Mouse (Mus musculus) liver, adult 2 months (tissue): ENCODE measurements at regions not wholly inside any gene's neighbourhood (a gene's known extent, or its start where the extent isn't known, plus 50 kb on each side); places are given as distances from the start of the nearest gene placed in this dataset.

Source experiments
- DNase-seq: peaks from one replicate; pipeline ENCODE4 v3.0.0-alpha.2; 2011; ENCODE audit warnings: low read depth, low spot score; ENCODE audit errors: extremely low read depth
- H3K27ac ChIP-seq: fragments of 200-500 bp; replicated peaks from 2 replicates; pipeline ENCODE4 v1.5.1; 2012; ENCODE audit warnings: low read depth, mild to moderate bottlenecking, control low read depth, inconsistent platforms, low read length; ENCODE audit not compliant: insufficient read depth
- H3K27me3 ChIP-seq: fragments of 200-500 bp; 2 replicates; pipeline ENCODE4 v1.6.1; 2012; ENCODE audit warnings: mild to moderate bottlenecking, moderate library complexity, low read length, inconsistent platforms; ENCODE audit not compliant: control insufficient read depth, insufficient read depth
- H3K36me3 ChIP-seq: fragments of 200-500 bp; 2 replicates; pipeline ENCODE4 v1.6.1; 2012; ENCODE audit warnings: low read length, inconsistent platforms; ENCODE audit not compliant: control insufficient read depth, insufficient read depth
- H3K4me1 ChIP-seq: fragments of 200-500 bp; 2 replicates; pipeline ENCODE4 v1.6.1; 2011; ENCODE audit warnings: low read length; ENCODE audit not compliant: control insufficient read depth, insufficient read depth
- H3K4me3 ChIP-seq: fragments of 200-500 bp; 2 replicates; pipeline ENCODE4 v1.5.1; 2011; ENCODE audit warnings: low read depth, mild to moderate bottlenecking, control low read depth, low read length, moderate library complexity; ENCODE audit not compliant: insufficient read depth
- H3K79me2 ChIP-seq: fragments of 200-500 bp; 2 replicates; pipeline ENCODE4 v1.6.1; 2012; ENCODE audit warnings: inconsistent platforms, mild to moderate bottlenecking, low read length, moderate library complexity; ENCODE audit not compliant: control insufficient read depth, insufficient read depth
- H3K9ac ChIP-seq: fragments of 200-500 bp; 2 replicates; pipeline ENCODE4 v1.6.1; 2012; ENCODE audit warnings: low read depth, mild to moderate bottlenecking, control low read depth, inconsistent platforms, low read length
- CTCF ChIP-seq: fragments of 200-500 bp; IDR thresholded peaks from 2 replicates; pipeline ENCODE4 v1.5.1; 2011; ENCODE audit warnings: low read depth, low read length, control low read depth
- POLR2A ChIP-seq: fragments of 200-500 bp; IDR thresholded peaks from 2 replicates; pipeline ENCODE4 v1.6.1; 2011; ENCODE audit warnings: low read length, control low read depth; ENCODE audit not compliant: insufficient read depth; ENCODE audit errors: extremely low read depth
- WGBS: fragments of 180-500 bp; shearing (Covaris S2); methylation state at CpG from one replicate; pipeline ENCODE4 v1.1.7; 2018; 5-methylcytosine and 5-hydroxymethylcytosine counted together

DNA sequence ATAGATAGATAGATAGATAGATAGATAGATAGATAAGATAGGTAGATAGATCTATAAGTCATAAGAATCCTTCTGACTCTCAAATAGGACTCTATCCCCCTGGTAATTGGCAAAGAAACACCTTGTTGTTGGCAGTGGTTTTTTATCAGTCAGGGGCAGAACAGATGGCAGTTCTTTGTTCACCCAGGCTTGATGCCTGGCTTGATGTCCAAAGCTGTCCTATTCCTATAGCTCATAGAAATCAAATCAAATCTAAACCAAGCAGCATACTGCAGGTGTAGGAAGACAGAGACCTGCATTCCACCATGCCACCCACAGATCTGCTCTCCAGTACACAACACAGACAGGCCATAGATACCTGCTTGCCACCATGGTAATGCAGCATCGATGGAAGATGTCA lies 180.3 kb upstream of the Dusp21 start:
- Histone ChIP-seq H3K36me3 (no peaks in the 10 kb centered on the region), H3K79me2 (no peaks in the 10 kb centered on the region), H3K4me1 (no peaks in the 10 kb centered on the region), H3K4me3 (no peak overlapping the region), H3K27me3 (no peaks in the 10 kb centered on the region), H3K27ac (no peak overlapping the region), H3K9ac (no peak overlapping the region)
- no peak for DNase-seq
- TF ChIP-seq POLR2A (no peak), CTCF (no peak)
- 70% methylated on average over 1 of the region's 1 CpGs for WGBS

GRCm38 (mm10) chrX:18014361-18014760 lies 131.3 kb upstream of the Dusp21 start:
- H3K36me3 ChIP-seq = no peaks in the 10 kb centered on the region
- H3K4me1 ChIP-seq = no peaks in the 10 kb centered on the region
- no peaks in the 10 kb centered on the region for H3K27me3 ChIP-seq
- no peak for DNase-seq
- TF ChIP-seq CTCF (no peak), POLR2A (no peak)
- H3K27ac ChIP-seq = no peak overlapping the region
- H3K79me2 ChIP-seq = no peaks in the 10 kb centered on the region
- H3K4me3 ChIP-seq = no peak overlapping the region
- H3K9ac ChIP-seq = no peak overlapping the region

GRCm38 (mm10) chrX:18048621-18049020 lies 97.0 kb upstream of the Dusp21 start:
- 53% methylated on average over 4 of the region's 4 CpGs for WGBS
- no peak overlapping the region for H3K27ac ChIP-seq
- no peaks in the 10 kb centered on the region for H3K36me3 ChIP-seq
- DNase-seq = no peak
- H3K9ac ChIP-seq = no peak overlapping the region
- no peak overlapping the region for H3K4me3 ChIP-seq
- no peaks in the 10 kb centered on the region for H3K79me2 ChIP-seq
- no peaks in the 10 kb centered on the region for H3K4me1 ChIP-seq
- H3K27me3 ChIP-seq = no peaks in the 10 kb centered on the region
- TF ChIP-seq POLR2A (no peak), CTCF (no peak)

- H3K79me2 ChIP-seq = no peaks in the 10 kb centered on the region
- H3K27me3 ChIP-seq = no peaks in the 10 kb centered on the region
- H3K9ac ChIP-seq = no peak overlapping the region
- H3K4me3 ChIP-seq = no peak overlapping the region
- 17% methylated on average over 8 of the region's 8 CpGs for WGBS
- H3K36me3 ChIP-seq = no peaks in the 10 kb centered on the region
- TF ChIP-seq POLR2A (no peak), CTCF (no peak)
- peak; percentile 86 for DNase-seq
- no peaks in the 10 kb centered on the region for H3K4me1 ChIP-seq
- no peak overlapping the region for H3K27ac ChIP-seq
Observed at GRCm38 (mm10) chrX:18081449-18081848, 64.2 kb upstream of the Dusp21 start.

- no peak overlapping the region for H3K27ac ChIP-seq
- no peaks in the 10 kb centered on the region for H3K4me1 ChIP-seq
- H3K27me3 ChIP-seq = no peaks in the 10 kb centered on the region
- no peak for DNase-seq
- TF ChIP-seq POLR2A (no peak), CTCF (no peak)
- no peaks in the 10 kb centered on the region for H3K79me2 ChIP-seq
- H3K9ac ChIP-seq = no peak overlapping the region
- no peak overlapping the region for H3K4me3 ChIP-seq
- H3K36me3 ChIP-seq = no peaks in the 10 kb centered on the region
Observed at GRCm38 (mm10) chrX:18093274-18093673, 52.4 kb upstream of the Dusp21 start.
